Mouse (Mus musculus) olfactory bulb, adult 2 months (tissue): ENCODE results near the gene Gabrg3.

Source experiments
- CTCF ChIP-seq: fragments of 200-500 bp; IDR thresholded peaks from 2 replicates; pipeline ENCODE4 v1.5.1; 2012; ENCODE audit warnings: low read depth, mild to moderate bottlenecking, low read length, moderate library complexity; ENCODE audit not compliant: insufficient read depth
- POLR2A ChIP-seq: fragments of 200-500 bp; IDR thresholded peaks from 2 replicates; pipeline ENCODE4 v1.6.1; 2012; ENCODE audit warnings: mild to moderate bottlenecking, low read depth, low read length, moderate library complexity; ENCODE audit not compliant: insufficient read depth

DNA sequence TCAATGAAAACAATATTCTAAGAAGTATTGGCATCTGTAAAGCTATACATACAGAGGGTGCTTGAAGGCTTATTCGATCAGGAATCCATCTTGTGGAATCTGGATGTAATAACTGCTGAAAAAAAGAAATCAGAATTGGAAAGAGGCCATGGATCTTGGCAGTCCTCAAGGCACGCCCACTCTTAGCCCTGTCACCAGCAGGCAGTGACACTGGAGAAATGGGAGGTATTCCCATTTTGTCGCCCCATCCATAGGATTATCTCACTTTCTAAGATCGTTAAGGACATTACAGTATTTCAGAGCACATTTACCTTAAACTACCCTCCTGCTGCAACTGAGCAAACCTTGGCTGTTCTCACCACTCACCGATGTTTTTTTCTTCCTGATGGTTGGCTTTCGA is 657.8 kb downstream of the Gabrg3 start:
- TF ChIP-seq CTCF (no peak), POLR2A (no peak)
